Mouse (Mus musculus): ENCODE measurements around the gene Rmdn2. TPM values are rescaled to one million over a fixed set of nuclear protein-coding genes. Genes with fewer than 3 reads are reported as not detected.

Rmdn2 gene
- total RNA-seq (2021): 10 to 100 TPM; 11.3 to 12.9 TPM
- long read RNA-seq, experiment 1, partial matches to known transcripts: 0 of 9 reads
- long read RNA-seq, experiment 1, other reads (novel, unspliced or antisense): 6 of 9 reads
- long read RNA-seq, experiment 2, partial matches to known transcripts: 0 of 3 reads
- long read RNA-seq, experiment 2, other reads (novel, unspliced or antisense): 3 of 3 reads

- DNase-seq (ENCODE audit: low spot score in 2 of 2): no peak
- intact Hi-C loops (cut with DNase I): no loop called here
Measured at GRCm38 (mm10) chr17:79611545-79611944, at the start of gene Rmdn2. Gene Rmdn2, plus strand, starts transcription at chr17:79611863.

GRCm38 (mm10) chr17:79563067-79563620, 48.5 kb upstream of the Rmdn2 start:
- DNase-seq (ENCODE audit: low spot score in 2 of 2): peak in 1 of 2 experiments; percentile 34
- intact Hi-C loops (cut with DNase I): no loop called here

DNA sequence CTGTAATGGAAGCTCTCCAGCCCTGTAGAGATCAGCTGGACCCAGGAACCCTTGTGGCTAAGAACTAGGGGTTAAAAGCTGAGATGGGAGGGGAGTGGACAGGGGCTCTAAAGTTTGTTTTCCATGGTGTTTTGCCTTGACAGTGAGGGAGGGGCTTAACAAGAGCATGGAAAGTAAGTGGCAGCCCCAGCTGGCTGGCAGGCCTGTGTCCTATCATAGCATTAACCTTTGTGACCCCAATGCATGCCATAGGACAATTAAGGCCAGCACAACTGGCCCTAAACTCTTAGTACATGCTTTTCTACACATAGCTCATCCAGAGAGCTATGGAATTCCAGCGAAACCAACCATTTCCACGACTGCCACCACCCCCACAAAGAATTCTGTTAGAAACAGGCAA, 47.9 kb upstream of the Rmdn2 start:
- intact Hi-C loops (cut with DNase I): no loop called here

DNA sequence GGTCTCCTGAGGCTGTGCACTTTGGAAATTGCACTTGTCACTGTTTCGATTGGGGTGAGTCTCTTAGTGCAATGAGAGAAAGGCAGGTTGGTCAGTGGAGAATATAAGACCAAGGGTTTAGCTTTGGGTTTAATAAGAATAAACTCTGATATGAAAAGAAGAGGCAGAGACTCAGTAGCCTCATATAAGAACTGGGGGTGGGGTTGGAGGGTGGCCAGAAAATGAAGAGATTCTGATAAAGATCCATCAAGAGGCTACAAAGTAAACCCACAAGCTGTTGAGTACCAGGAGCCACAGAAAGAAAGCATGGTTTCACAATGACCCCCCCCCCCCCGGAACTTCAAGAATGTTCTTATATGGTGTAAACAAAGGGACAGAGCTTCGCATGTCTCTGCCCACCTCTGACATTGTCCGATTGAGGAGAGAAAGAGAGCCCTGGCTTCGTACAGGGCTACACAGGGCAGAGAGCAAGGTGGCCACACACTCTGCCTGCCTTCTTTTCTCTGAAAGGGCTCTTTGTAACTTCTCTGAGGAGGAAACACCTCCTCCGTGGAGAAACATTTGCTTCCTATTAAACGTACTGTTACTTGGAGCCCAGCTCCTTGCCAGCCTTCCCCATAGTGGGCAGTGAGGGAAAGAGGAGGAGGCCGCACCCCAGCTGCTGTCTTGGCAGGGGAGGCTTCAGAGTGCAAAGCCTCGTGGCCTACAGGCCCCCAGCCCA, 46.3 kb upstream of the Rmdn2 start:
- intact Hi-C loops (cut with DNase I): loop anchor here (5.0 kb wide), 1 partner anchor 208 kb away; the partner anchor contains the start of gene Cdc42ep3
- DNase-seq (ENCODE audit: low spot score in 2 of 2): no peak

More for the DNA sequence above, 47.9 kb upstream of the Rmdn2 start:
- DNase-seq (ENCODE audit: low spot score in 2 of 2): no peak

- intact Hi-C loops (cut with DNase I): loop anchor here (1.0 to 5.0 kb wide), 2 partner anchors 211 to 457 kb away; partner anchors contain the start of gene Cdc42ep3
- no peak for DNase-seq (ENCODE audit: low spot score in 2 of 2)
Measured at GRCm38 (mm10) chr17:79568401-79568800, 43.3 kb upstream of the Rmdn2 start.

- intact Hi-C loops (cut with DNase I): no loop called here
- no peak for DNase-seq (ENCODE audit: low spot score in 2 of 2)
Measured at GRCm38 (mm10) chr17:79578328-79578727, 33.3 kb upstream of the Rmdn2 start.

DNA sequence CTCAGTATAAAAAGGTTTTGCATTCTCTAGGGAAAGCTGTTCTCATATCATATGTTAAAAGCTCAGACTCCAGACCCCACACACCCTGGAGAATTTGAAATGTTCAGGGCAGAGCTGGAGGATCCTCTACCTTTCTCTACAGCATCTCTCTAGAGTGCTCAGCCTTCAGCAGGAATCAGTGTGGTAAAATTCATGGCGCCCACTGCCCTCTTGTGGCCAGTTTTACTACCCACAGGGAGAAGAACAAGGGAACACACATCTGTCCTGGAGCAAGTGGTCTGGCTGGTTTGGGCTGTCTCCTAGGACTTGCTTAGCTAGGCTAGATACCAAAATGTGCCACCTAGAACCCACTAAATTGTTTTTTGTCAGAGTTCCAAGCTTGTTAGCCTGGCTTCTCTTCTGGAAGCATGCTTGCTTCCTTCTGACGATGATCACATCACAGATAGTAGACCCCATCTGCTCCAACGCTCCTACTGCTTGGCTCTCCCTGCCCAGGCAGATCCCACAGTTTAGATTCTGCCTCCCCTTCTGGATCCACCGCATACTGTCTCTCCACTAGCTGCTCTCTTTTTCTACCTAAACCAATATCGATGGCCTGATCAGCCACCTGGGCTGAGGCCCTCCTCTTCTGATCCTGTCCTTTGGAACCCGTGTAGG, 31.3 kb upstream of the Rmdn2 start:
- intact Hi-C loops (cut with DNase I): loop anchor here (1.0 to 10.0 kb wide), 2 partner anchors 469 to 606 kb away; no protein-coding TSS in a partner anchor
- peak; percentile 74 to 86 for DNase-seq (ENCODE audit: low spot score in 2 of 2)

DNA sequence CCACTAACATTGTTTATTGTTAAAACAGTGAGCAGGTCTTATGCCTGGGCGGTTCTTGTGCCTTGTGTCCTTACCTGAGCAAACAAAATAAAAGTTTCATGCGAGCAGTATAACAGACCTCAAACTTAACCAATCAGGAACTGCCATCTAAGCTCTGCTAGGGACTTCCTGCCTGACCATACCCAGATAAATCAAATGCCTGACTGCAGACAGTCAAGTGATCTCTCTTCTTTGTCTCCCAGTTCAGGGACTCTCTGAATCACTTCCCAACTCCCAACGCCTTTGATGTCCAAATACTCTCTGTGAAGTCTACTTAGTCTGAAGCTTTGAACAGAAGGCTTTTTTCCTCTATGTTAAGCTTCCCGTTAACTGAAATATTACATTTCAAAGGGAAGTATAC, 28.2 kb upstream of the Rmdn2 start:
- intact Hi-C loops (cut with DNase I): loop anchor here (10.0 kb wide), 1 partner anchor 609 kb away; no protein-coding TSS in a partner anchor
- DNase-seq (ENCODE audit: low spot score in 2 of 2): no peak

DNA sequence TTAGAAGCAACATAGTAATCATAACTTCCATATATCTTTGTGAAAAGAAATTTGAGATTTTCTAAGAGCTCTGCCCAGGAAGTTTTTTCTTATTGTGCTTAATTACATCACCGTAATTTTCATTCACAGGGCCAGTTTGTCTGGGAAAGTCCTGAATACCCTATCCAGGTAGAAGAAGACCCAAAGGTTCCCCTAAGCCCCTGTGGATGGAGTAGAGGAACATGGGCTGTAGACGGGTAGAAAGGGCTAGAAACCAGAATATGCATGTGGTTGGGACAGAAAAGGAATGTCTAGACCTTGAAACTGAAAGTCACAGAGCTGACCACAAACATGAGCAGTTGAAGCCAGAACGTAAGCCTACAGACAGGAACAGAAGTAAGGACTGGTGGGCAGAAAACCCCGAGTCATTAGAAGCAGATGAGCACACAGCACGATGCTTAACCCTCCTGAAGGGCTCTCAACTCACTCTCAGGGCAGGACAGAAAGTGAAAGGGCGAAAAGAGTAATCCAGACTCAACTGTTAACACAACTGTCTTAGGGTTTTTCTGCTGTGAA, 27.3 kb upstream of the Rmdn2 start:
- intact Hi-C loops (cut with DNase I): loop anchor here (10.0 kb wide), 1 partner anchor 610 kb away; no protein-coding TSS in a partner anchor
- DNase-seq (ENCODE audit: low spot score in 2 of 2): no peak

DNA sequence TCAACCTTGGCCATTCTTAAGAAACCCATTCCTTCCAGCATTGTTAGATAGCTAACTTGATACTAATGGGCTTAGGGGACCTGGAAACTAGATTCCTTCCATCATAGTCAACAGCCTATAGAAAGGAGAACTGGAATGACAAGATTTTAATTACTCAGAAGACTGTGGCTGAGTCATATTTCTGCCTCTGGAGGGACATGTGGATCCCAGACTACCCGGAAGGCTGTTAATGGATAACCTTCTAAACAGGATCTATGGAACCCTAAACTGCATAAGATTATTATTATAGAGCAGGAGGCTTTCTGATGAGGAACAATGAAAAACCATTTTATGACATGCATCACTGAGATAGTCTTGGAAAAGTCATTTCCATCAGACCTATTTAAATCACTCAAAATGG, 21.8 kb upstream of the Rmdn2 start:
- DNase-seq (ENCODE audit: low spot score in 2 of 2): no peak
- intact Hi-C loops (cut with DNase I): loop anchor here (10.0 kb wide), 1 partner anchor 615 kb away; no protein-coding TSS in a partner anchor

DNA sequence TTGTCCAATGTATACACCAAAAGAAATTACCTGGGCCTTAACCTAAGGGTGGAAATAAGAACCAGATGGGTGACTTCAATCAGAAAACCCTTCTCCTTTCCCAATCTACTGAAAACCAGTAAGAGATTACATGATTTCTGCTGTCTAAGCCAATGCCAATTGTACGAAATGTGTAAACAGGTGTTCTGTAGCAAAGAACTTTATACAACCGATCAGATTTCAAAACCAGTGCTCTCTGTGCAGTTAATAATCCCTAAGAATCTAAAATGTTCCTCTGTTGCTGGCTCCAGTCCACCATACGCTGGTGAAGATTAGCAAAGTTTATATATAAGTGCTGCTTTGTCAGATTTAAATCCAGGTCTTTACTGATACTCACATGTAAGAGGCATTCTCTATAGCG, 15.7 kb upstream of the Rmdn2 start:
- intact Hi-C loops (cut with DNase I): no loop called here

GRCm38 (mm10) chr17:79598151-79598550, 13.5 kb upstream of the Rmdn2 start:
- intact Hi-C loops (cut with DNase I): no loop called here

More for the DNA sequence above, 15.7 kb upstream of the Rmdn2 start:
- DNase-seq (ENCODE audit: low spot score in 2 of 2): no peak

GRCm38 (mm10) chr17:79598596-79599577, 12.8 kb upstream of the Rmdn2 start:
- DNase-seq (ENCODE audit: low spot score in 2 of 2): no peak
- intact Hi-C loops (cut with DNase I): no loop called here

More at GRCm38 (mm10) chr17:79598151-79598550, 13.5 kb upstream of the Rmdn2 start:
- DNase-seq (ENCODE audit: low spot score in 2 of 2): no peak

DNA sequence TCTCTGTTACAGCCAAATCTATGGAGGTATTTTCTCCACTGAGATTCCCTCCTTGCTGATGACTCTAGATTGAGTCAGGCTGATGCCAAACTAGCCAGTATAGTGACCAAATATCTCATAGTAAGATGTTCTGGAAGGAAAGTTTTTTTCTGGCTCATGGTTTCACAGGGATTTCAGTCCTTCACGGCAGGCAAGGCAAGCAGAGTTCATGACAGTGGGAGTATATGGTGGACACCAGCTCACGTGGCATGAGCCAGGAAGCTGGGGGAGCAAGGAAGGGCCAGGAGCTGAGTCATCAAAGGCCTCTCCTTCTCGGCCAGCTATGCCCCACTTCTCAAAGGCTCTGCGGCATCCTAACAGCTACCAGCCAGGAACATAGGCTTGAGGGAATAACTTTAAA, 11.6 kb upstream of the Rmdn2 start:
- intact Hi-C loops (cut with DNase I): no loop called here

GRCm38 (mm10) chr17:79602381-79602780, 9.3 kb upstream of the Rmdn2 start:
- intact Hi-C loops (cut with DNase I): no loop called here

More for the DNA sequence above, 11.6 kb upstream of the Rmdn2 start:
- DNase-seq (ENCODE audit: low spot score in 2 of 2): no peak

GRCm38 (mm10) chr17:79603427-79603826, 8.2 kb upstream of the Rmdn2 start:
- intact Hi-C loops (cut with DNase I): no loop called here
- DNase-seq (ENCODE audit: low spot score in 2 of 2): no peak

More at GRCm38 (mm10) chr17:79602381-79602780, 9.3 kb upstream of the Rmdn2 start:
- no peak for DNase-seq (ENCODE audit: low spot score in 2 of 2)

GRCm38 (mm10) chr17:79605794-79606193, 5.9 kb upstream of the Rmdn2 start:
- no peak for DNase-seq (ENCODE audit: low spot score in 2 of 2)
- intact Hi-C loops (cut with DNase I): no loop called here

DNA sequence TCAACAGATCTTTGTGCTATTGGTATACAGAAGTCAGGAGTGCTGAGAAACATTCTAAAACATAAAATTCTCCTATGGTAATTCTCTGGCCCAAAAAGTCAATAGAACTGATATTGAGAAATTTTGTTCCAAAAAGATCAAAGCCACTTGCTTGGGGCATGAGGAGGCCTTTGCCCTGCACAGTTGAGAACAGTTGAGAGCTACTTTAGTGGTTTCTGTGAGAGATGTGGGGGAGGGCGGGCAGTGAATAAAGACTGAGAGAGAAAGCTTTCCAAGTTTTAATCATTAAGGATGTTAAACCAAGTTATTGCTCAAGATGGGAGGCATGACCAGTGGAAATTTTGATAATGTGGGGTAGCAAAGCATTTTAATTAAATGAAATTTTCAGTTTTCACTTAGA, 2.0 kb upstream of the Rmdn2 start:
- DNase-seq (ENCODE audit: low spot score in 2 of 2): no peak
- intact Hi-C loops (cut with DNase I): no loop called here
